Mouse (Mus musculus) ES-E14 (cell line): Measurements from ENCODE around the gene Gm5678. TPM values are rescaled to one million over a fixed set of nuclear protein-coding genes. Genes with fewer than 3 reads are reported as not detected.

Experiments used
- DNase-seq: peaks from one replicate; pipeline ENCODE4 v3.0.0-alpha.2; 2013; ENCODE audit warnings: low read depth, low spot score
- H3K27ac ChIP-seq: 2 replicates; pipeline ENCODE4 v1.5.1; 2012; ENCODE audit warnings: low read depth, mild to moderate bottlenecking, low read length, moderate library complexity, mixed read lengths; ENCODE audit not compliant: poor library complexity, insufficient read depth, severe bottlenecking
- H3K36me3 ChIP-seq: 2 replicates; pipeline ENCODE4 v1.6.1; 2012; ENCODE audit warnings: mild to moderate bottlenecking, low read length, moderate library complexity, mixed read lengths; ENCODE audit not compliant: control insufficient read depth, poor library complexity, insufficient read depth, severe bottlenecking
- H3K4me1 ChIP-seq, 2 experiments: fragments of 150-350 bp in 1 of 2; sonication (generic) in 1 of 2; 2 replicates each; pipeline ENCODE4 v1.6.1; 2012; ENCODE audit warnings: low read length in 2 of 2, mild to moderate bottlenecking in 1 of 2, mixed read lengths in 1 of 2; ENCODE audit not compliant: control insufficient read depth in 2 of 2, insufficient read depth in 2 of 2, poor library complexity in 1 of 2
- H3K4me3 ChIP-seq, 2 experiments: fragments of 150-350 bp in 1 of 2; sonication (generic) in 1 of 2; 2 replicates each; pipeline ENCODE4 v1.5.1; 2012; ENCODE audit warnings: low read length in 2 of 2, low read depth in 1 of 2, mild to moderate bottlenecking in 1 of 2, mixed read lengths in 1 of 2; ENCODE audit not compliant: insufficient read depth in 1 of 2, poor library complexity in 1 of 2, severe bottlenecking in 1 of 2
- H3K9ac ChIP-seq: 2 replicates; pipeline ENCODE4 v1.6.1; 2012; ENCODE audit warnings: low read depth, mild to moderate bottlenecking, low read length, mixed read lengths; ENCODE audit not compliant: poor library complexity, insufficient read depth, severe bottlenecking
- H3K9me3 ChIP-seq: fragments of 150-350 bp; sonication (generic); 2 replicates; pipeline ENCODE4 v1.6.1; 2012; ENCODE audit warnings: low read depth, mild to moderate bottlenecking, low read length; ENCODE audit not compliant: control insufficient read depth, insufficient read depth
- CHD2 ChIP-seq: IDR thresholded peaks from 2 replicates; pipeline ENCODE4 v1.6.1; 2014; ENCODE audit warnings: mild to moderate bottlenecking, low read depth, low read length, inconsistent platforms
- HCFC1 ChIP-seq: IDR thresholded peaks from 2 replicates; pipeline ENCODE4 v1.6.1; 2012; ENCODE audit warnings: low read length, inconsistent platforms, borderline replicate concordance; ENCODE audit not compliant: insufficient read depth
- MAFK ChIP-seq: IDR thresholded peaks from 2 replicates; pipeline ENCODE4 v1.6.1; 2014; ENCODE audit warnings: mild to moderate bottlenecking, low read depth, low read length, inconsistent platforms; ENCODE audit not compliant: insufficient read depth
- ZC3H11A ChIP-seq: IDR thresholded peaks from 2 replicates; pipeline ENCODE4 v1.6.1; 2012; ENCODE audit warnings: low read depth, mild to moderate bottlenecking, inconsistent platforms, low read length, borderline replicate concordance
- ZNF384 ChIP-seq: IDR thresholded peaks from 2 replicates; pipeline ENCODE4 v1.6.1; 2012; ENCODE audit warnings: low read depth, low read length, inconsistent platforms
- in situ Hi-C, 2 experiments: fragments of 600-800 bp; cut with MboI; formaldehyde crosslinking; loops; one replicate each; pipeline ENCODE4 v1.15.1; 2025; ENCODE audit warnings: low sequenced_read_pairs in 2 of 2, inconsistent platforms in 1 of 2; ENCODE audit not compliant: unreplicated experiment in 2 of 2
- total RNA-seq: library from RNA; depleted of rRNA; stranded (reverse); fragments of 300-350 nt; gene quantifications from 2 replicates; pipeline ENCODE4 v1.2.3, GENCODE M21; 2012; rRNA removed

Gm5678 gene
- total RNA-seq, 1 experiment, result not detected

DNA sequence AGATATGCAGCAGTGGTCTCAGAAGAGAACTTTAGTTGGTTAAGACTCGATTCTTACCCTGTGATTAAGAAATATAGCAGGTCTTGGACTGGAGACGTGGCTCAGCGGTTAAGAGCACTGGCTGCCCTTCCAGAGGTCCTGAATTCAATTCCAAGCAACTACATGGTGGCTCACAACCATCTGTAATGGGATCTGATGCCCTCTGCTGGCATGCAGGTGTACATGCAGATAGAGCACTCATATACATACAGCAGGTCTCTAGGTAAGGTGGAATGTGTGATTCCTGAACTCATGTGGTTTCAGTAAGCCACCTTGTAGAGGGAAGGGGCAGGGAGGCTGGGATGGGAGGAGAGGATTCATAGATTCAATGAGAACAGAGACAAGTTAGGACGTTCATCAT, 50.3 kb downstream of the Gm5678 start:
- Histone ChIP-seq H3K9me3 (no peaks in the 10 kb centered on the region), H3K4me3 (no peak overlapping the region), H3K27ac (no peak overlapping the region), H3K9ac (no peak overlapping the region), H3K36me3 (no peaks in the 10 kb centered on the region), H3K4me1 (peaks cover 11 to 20% of the 10 kb centered on the region in 2 experiments; a peak in 3 of 4 replicates)
- in situ Hi-C loops, result no loop called here
- TF ChIP-seq CHD2 (no peak), ZC3H11A (no peak), HCFC1 (no peak), ZNF384 (no peak), MAFK (no peak)
- DNase-seq, result no peak

DNA sequence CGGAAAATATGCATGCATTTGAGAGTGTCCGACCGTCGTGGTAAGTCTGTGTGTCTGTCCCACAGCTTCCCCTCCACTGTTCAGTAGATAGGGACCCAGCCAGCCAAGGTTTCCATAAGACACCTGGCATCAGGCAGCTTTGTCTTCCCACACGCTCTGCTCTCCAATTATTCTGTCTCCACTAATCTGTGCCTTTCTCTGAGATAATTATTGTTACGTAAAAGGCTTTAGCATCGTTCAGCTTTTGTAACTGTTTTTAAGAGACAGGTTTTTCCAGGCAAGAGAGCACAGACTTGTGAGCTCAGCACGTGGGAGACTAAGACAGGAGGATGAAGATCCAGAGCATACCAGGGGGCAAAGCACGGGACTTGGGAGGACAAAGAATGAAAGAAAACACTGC, 51.3 kb downstream of the Gm5678 start:
- H3K9me3 ChIP-seq, result no peaks in the 10 kb centered on the region
- H3K4me1 ChIP-seq, result peaks cover 11 to 20% of the 10 kb centered on the region in 2 experiments; a peak in 3 of 4 replicates
- H3K9ac ChIP-seq, result no peak overlapping the region
- H3K27ac ChIP-seq, result peak overlapping the region; percentile 13; the same call in 1 of the 2 replicates
- no peak for DNase-seq
- no peak overlapping the region for H3K4me3 ChIP-seq
- no peaks in the 10 kb centered on the region for H3K36me3 ChIP-seq
- TF ChIP-seq CHD2 (no peak), MAFK (no peak), ZNF384 (no peak), HCFC1 (no peak), ZC3H11A (no peak)
- in situ Hi-C loops, result no loop called here

Other genes with a start within 250 kb of the Gm5678 start
- gene Setd4, start 24.0 kb upstream of the Gm5678 start, total RNA-seq, result 27.5 and 44.1 TPM in 2 replicates
- gene Cbr1, start 22.2 kb upstream of the Gm5678 start, total RNA-seq, result 32.9 and 35.3 TPM in 2 replicates
- 15.2 and 16.0 TPM in 2 replicates for gene Cbr3, start 55.1 kb downstream of the Gm5678 start, total RNA-seq
- 11.6 and 16.8 TPM in 2 replicates for gene Dop1b, start 83.8 kb downstream of the Gm5678 start, total RNA-seq
- 90.3 and 98.4 TPM in 2 replicates for gene Morc3, start 204.0 kb downstream of the Gm5678 start, total RNA-seq